Mouse (Mus musculus): ENCODE results near the gene Prkn. TPM values are rescaled to one million over a fixed set of nuclear protein-coding genes. Genes with fewer than 3 reads are reported as not detected.

Prkn gene
- polyA plus RNA-seq, 1 experiment: 0.70 TPM

DNA sequence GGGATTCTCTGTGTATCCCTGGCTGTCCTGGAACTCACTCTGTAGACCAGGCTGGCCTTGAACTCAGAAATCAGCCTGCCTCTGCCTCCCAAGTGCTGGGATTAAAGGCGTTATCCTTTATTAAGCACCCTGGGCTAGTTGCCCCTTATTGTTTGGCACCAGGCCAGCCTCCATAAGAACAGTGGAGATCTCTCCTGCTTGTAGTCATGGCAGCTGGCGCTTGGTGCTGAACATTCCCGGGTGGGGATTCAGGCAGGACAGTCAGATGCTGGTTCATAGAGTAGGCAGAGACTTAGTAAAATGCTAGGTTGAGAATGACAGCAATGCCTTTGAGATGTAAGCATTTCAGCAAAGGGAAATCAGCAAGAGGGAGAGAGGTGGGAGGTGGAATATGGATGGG is 786.1 kb downstream of the Prkn start:
- Histone ChIP-seq H3K4me3 (ENCODE audit: insufficient read depth, low read length) (no peak overlapping the region), H3K27ac (ENCODE audit: insufficient read depth, low read length) (no peak overlapping the region), H3K4me1 (ENCODE audit: control insufficient read depth, insufficient read depth, low read length) (no peaks in the 10 kb centered on the region)
- TF ChIP-seq CTCF (IDR thresholded peaks at IDR 0.05; ENCODE audit: borderline replicate concordance, insufficient read depth, low read length) (no peak), POLR2A (IDR thresholded peaks at IDR 0.05; ENCODE audit: low read depth, low read length) (no peak)

DNA sequence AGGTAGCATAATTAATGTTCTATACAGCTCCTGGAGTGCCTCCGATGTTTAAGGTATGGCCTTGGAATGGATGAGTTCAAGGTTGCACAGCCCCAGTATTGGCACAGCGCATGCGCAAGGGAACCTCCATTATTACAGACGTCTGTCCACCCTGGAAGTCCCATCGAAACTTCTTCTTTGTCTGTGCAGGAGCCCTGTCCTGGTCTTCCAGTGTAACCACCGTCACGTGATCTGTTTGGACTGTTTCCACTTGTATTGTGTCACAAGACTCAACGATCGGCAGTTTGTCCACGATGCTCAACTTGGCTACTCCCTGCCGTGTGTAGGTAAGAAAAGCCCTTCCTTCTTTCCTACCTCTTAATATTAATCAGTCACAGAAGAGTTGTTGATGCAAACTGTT is 794.9 kb downstream of the Prkn start:
- Histone ChIP-seq H3K4me3 (ENCODE audit: insufficient read depth, low read length) (no peak overlapping the region), H3K4me1 (ENCODE audit: control insufficient read depth, insufficient read depth, low read length) (no peaks in the 10 kb centered on the region), H3K27ac (ENCODE audit: insufficient read depth, low read length) (no peak overlapping the region)
- TF ChIP-seq POLR2A (IDR thresholded peaks at IDR 0.05; ENCODE audit: low read depth, low read length) (no peak), CTCF (IDR thresholded peaks at IDR 0.05; ENCODE audit: borderline replicate concordance, insufficient read depth, low read length) (no peak)

DNA sequence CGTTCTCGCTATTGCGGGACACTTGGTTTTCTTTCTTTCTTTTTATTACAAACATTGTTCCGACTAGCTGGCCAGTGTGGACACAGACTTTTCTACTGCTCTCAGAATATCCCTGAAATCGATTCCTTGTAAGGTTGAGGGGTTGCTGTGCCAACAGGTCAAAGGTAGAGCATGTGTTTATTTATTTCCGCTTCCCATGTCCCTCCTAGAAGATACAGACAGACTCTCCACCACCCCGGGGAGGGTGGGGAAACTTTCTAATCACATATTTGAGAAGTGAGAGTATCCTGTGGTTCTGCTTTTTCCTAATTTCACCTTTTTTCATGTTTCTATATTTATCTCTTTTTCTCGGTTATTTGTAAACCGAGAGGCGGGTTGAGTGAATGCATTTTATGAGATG is 797.5 kb downstream of the Prkn start:
- no peak for TF ChIP-seq POLR2A (IDR thresholded peaks at IDR 0.05; ENCODE audit: low read depth, low read length)
- TF ChIP-seq CTCF (IDR thresholded peaks at IDR 0.05; ENCODE audit: borderline replicate concordance, insufficient read depth, low read length): no peak

DNA sequence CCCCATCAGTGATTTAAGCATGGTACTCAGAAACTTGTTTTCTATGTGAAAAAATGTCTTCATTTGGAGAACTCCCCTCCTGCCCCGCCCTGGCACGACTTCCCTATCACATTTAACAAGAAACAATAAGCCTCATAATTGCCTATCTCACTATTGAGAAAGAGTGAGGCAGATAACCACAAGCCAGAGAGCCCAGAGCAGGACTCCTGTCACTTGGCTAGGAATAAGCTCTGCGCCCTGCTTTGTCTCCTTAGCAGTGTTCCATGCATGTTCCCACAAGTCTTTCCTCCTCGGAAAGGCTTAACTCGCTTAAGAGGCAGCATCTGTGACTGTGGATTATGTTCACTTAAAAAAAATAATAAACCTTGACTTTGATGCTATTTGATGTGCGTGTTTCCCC is 798.3 kb downstream of the Prkn start:
- no peak overlapping the region for H3K27ac ChIP-seq (ENCODE audit: insufficient read depth, low read length)
- no peak for TF ChIP-seq CTCF (IDR thresholded peaks at IDR 0.05; ENCODE audit: borderline replicate concordance, insufficient read depth, low read length)
- TF ChIP-seq POLR2A (IDR thresholded peaks at IDR 0.05; ENCODE audit: low read depth, low read length): no peak

More for the DNA sequence above, 797.5 kb downstream of the Prkn start:
- Histone ChIP-seq H3K4me3 (ENCODE audit: insufficient read depth, low read length) (no peak overlapping the region), H3K27ac (ENCODE audit: insufficient read depth, low read length) (no peak overlapping the region), H3K4me1 (ENCODE audit: control insufficient read depth, insufficient read depth, low read length) (no peaks in the 10 kb centered on the region)

DNA sequence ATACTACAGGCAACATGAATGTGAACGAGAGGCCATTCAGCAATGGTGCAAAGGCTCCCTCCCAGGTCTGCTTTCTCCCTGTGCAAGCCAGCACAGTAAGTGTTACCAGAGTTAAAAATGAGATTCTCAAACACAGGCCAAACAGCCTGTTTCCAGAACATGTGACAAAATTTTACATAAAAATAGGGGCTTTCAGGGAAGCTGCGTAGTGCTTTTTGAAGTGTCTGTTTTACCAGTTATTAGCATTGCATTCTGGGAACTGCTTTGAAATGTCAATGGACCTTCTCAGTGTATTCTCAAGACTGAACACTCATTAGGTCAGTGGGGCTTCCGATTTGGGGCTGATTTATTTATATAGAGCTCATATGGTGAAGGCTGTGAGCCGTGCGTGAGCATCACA is 799.6 kb downstream of the Prkn start:
- H3K4me3 ChIP-seq (ENCODE audit: insufficient read depth, low read length): no peak overlapping the region
- no peaks in the 10 kb centered on the region for H3K4me1 ChIP-seq (ENCODE audit: control insufficient read depth, insufficient read depth, low read length)
- H3K27ac ChIP-seq (ENCODE audit: insufficient read depth, low read length): no peak overlapping the region
- no peak for TF ChIP-seq CTCF (IDR thresholded peaks at IDR 0.05; ENCODE audit: borderline replicate concordance, insufficient read depth, low read length)

More for the DNA sequence above, 798.3 kb downstream of the Prkn start:
- Histone ChIP-seq H3K4me1 (ENCODE audit: control insufficient read depth, insufficient read depth, low read length) (no peaks in the 10 kb centered on the region), H3K4me3 (ENCODE audit: insufficient read depth, low read length) (no peak overlapping the region)

DNA sequence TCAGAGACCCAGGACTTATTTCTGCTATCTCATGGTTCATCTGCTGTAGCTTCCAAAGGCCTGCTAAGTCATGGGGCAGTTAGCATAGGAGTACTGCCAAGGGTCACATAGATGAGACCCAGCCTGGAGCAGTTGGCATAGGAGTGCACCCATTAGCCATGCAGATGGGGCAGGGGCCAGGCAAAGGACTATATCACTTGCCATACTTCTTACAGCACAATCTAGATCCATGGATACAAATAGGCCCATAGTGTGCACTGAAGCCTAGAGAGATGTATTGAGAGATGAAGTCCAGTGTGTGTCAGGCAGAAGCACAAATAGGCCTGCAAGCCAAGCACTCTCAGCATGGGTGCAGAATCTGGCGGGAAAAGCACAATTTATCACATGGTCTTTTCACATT is 802.1 kb downstream of the Prkn start:
- Histone ChIP-seq H3K4me1 (ENCODE audit: control insufficient read depth, insufficient read depth, low read length) (no peaks in the 10 kb centered on the region), H3K27ac (ENCODE audit: insufficient read depth, low read length) (no peak overlapping the region), H3K4me3 (ENCODE audit: insufficient read depth, low read length) (no peak overlapping the region)
- no peak for TF ChIP-seq CTCF (IDR thresholded peaks at IDR 0.05; ENCODE audit: borderline replicate concordance, insufficient read depth, low read length)
- TF ChIP-seq POLR2A (IDR thresholded peaks at IDR 0.05; ENCODE audit: low read depth, low read length): no peak

DNA sequence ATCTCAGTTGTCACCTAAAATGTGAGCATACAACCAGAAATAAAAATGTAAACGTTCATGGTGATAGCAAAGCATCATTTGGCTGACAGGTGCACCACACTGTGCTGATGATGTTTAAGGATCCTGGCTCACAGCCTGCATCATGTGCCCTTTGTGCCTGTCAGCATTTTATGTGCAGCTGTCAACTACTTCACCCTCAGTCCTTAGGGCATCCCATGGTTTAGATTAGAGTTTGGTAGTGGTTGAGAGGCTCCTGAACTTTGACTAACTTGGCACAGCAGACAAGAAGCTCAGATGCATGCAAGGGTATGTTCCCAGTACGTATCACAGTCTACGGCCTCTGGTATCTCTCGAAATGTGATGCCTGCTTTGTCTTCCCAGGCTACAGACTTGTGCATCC is 803.8 kb downstream of the Prkn start:
- Histone ChIP-seq H3K4me1 (ENCODE audit: control insufficient read depth, insufficient read depth, low read length) (no peaks in the 10 kb centered on the region), H3K4me3 (ENCODE audit: insufficient read depth, low read length) (no peak overlapping the region), H3K27ac (ENCODE audit: insufficient read depth, low read length) (no peak overlapping the region)
- TF ChIP-seq CTCF (IDR thresholded peaks at IDR 0.05; ENCODE audit: borderline replicate concordance, insufficient read depth, low read length) (no peak), POLR2A (IDR thresholded peaks at IDR 0.05; ENCODE audit: low read depth, low read length) (no peak)

DNA sequence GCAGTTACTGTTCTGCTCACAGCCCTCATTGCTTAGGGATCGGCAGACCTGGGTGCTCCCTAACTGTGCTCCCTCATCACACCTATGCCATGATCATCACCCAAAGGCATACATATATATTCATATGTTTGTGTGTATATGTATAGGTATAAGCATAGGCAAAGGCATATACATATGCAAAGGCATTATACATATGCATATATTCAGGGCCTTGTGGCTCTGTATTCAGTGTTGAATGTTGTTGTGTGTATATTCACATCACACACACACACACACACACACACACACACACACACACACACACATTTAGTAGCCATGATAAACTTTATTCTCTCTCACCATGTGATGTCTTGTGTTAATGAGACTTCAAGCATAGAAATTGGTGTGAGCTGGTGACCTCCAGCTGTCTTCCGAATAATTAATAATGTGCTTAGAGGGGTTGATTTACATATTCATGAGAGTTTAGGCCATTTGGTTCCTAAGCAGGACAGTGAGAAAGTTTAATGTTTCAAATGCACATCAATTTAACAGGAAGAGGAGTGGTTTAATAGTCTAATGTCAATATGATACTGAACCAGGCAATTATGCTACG is 804.8 kb downstream of the Prkn start:
- TF ChIP-seq POLR2A (IDR thresholded peaks at IDR 0.05; ENCODE audit: low read depth, low read length) (no peak), CTCF (IDR thresholded peaks at IDR 0.05; ENCODE audit: borderline replicate concordance, insufficient read depth, low read length) (no peak)
- Histone ChIP-seq H3K27ac (ENCODE audit: insufficient read depth, low read length) (no peak overlapping the region), H3K4me3 (ENCODE audit: insufficient read depth, low read length) (no peak overlapping the region), H3K4me1 (ENCODE audit: control insufficient read depth, insufficient read depth, low read length) (no peaks in the 10 kb centered on the region)

DNA sequence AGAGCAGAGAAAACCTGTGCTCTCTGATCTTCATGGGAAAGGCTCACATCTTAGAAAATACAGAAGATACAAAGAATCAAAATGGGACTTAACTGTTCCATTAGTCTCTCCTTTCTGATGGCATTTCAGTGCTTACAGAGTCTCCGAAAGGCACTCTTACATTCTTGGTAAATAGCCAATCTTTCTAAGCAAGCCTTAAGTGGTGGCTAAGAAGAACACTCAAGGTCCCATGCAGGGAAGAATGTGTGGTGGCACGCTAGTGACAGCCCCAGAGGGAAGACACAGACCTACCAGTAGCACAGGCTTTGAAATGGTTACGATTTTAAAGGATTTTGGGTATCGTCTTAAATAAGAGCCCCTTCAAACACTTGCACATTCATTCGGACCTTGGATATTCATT is 816.2 kb downstream of the Prkn start:
- Histone ChIP-seq H3K27ac (ENCODE audit: insufficient read depth, low read length) (no peak overlapping the region), H3K4me1 (ENCODE audit: control insufficient read depth, insufficient read depth, low read length) (no peaks in the 10 kb centered on the region), H3K4me3 (ENCODE audit: insufficient read depth, low read length) (no peak overlapping the region)
- TF ChIP-seq CTCF (IDR thresholded peaks at IDR 0.05; ENCODE audit: borderline replicate concordance, insufficient read depth, low read length) (no peak), POLR2A (IDR thresholded peaks at IDR 0.05; ENCODE audit: low read depth, low read length) (no peak)

DNA sequence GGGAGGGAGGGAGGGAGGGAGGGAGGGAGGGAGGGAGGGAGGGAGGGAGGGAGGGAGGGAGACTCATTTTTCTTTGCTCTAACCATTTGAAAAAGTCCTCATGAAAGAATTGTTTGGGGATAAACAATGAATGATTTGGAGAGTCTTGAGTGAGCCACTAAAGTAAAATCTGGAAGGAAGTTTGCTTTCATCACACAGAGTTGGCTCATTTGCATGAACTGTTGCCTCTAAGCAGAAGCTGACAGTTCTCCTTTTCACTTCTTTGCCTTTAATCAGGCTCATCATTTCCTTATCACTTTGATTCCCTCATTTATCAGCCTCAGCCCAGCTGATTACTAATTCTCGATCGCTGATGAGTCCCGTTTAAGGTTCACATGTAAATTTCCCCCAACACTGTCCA is 816.7 kb downstream of the Prkn start:
- Histone ChIP-seq H3K4me1 (ENCODE audit: control insufficient read depth, insufficient read depth, low read length) (no peaks in the 10 kb centered on the region), H3K4me3 (ENCODE audit: insufficient read depth, low read length) (no peak overlapping the region), H3K27ac (ENCODE audit: insufficient read depth, low read length) (no peak overlapping the region)
- TF ChIP-seq CTCF (IDR thresholded peaks at IDR 0.05; ENCODE audit: borderline replicate concordance, insufficient read depth, low read length) (no peak), POLR2A (IDR thresholded peaks at IDR 0.05; ENCODE audit: low read depth, low read length) (no peak)

DNA sequence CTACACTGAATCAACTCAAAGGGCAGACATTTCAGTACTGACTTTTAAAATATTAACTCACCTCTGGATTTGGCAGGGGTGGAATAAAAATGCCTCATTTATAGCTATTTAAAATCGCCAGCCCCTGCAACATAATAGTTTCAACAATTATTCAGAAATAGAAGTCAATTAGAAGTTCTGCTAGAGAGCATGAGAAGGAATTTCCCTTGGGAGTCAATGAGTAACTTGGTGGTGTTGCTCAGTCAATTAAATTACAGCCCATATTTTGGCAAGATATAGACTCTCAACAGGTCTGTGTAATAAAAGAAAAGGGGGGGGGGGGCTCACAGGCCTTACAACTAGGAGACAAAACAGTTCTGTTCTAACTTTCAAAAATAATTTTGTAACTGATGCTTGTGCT is 821.7 kb downstream of the Prkn start:
- Histone ChIP-seq H3K4me1 (ENCODE audit: control insufficient read depth, insufficient read depth, low read length) (no peaks in the 10 kb centered on the region), H3K4me3 (ENCODE audit: insufficient read depth, low read length) (no peak overlapping the region)
- TF ChIP-seq CTCF (IDR thresholded peaks at IDR 0.05; ENCODE audit: borderline replicate concordance, insufficient read depth, low read length) (no peak), POLR2A (IDR thresholded peaks at IDR 0.05; ENCODE audit: low read depth, low read length) (no peak)

More for the DNA sequence above, 821.7 kb downstream of the Prkn start:
- H3K27ac ChIP-seq (ENCODE audit: insufficient read depth, low read length): no peak overlapping the region
